Mouse (Mus musculus) urinary bladder, postnatal 14 days (tissue): Measurements from ENCODE around the gene Cd80.
"Not testable (repeated sequence)": the region's sequence is repeated elsewhere in the genome, so short reads cannot be mapped to it uniquely, and the experiment has no call there.

ENCODE experiments used
- DNase-seq: peaks from one replicate; pipeline ENCODE4 v3.0.0; 2021; ENCODE audit warnings: low spot score

Cd80 gene

GRCm38 (mm10) chr16:38455511-38456418, at the start of gene Cd80:
TSS of gene Cd80 (plus strand) at chr16:38455561.
- DNase-seq: no peak

GRCm38 (mm10) chr16:38406293-38406692, 49.1 kb upstream of the Cd80 start:
- DNase-seq: no peak

- DNase-seq: no peak
These were observed 48.7 kb upstream of the Cd80 start for GRCm38 (mm10) chr16:38406708-38407107.

- no peak for DNase-seq
These were observed 47.8 kb upstream of the Cd80 start for GRCm38 (mm10) chr16:38407584-38407983.

DNA sequence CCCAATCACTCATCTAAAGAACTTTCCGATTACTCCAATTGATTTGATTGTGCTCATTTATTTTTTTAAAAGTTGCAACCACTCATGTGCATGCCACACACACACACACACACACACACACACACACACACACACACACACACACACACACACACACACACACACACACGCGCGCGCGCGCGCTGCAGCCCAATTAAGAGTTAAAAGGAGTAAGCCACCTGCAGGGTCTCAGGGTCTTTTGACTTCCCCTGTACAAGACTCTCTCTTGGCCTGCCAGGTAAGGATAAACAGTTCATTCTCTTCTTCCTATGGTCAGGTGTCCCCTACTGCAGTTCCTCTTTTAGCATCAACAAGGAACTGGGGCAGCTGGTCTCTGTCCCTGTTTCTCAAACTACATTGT, 46.9 kb upstream of the Cd80 start:
- DNase-seq: no peak

- DNase-seq: no peak
These were observed 40.4 kb upstream of the Cd80 start for GRCm38 (mm10) chr16:38414953-38415352.

GRCm38 (mm10) chr16:38425374-38425773, 30.0 kb upstream of the Cd80 start:
- no peak for DNase-seq

DNA sequence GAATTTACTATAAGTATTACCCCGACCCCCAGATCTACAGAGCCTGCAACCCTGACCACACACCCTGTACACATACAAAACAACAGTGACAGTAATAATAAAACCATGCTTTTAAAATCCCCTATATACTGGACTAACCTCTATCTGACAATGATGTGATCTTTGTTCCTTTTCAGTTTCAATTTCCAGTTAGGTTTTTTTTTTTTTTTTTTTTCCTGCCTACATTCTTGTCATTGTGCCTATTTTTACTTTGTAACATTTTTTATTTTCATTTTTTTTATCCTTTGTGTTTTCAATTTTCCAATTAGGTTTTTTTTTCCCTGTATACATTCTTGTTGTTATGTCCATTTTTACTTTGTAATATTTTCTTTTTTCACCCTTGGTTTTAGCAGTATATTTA, 29.6 kb upstream of the Cd80 start:
- no peak for DNase-seq

- DNase-seq: no peak
These were observed 23.7 kb upstream of the Cd80 start for GRCm38 (mm10) chr16:38431446-38432185.

- DNase-seq: no peak
These were observed 22.6 kb upstream of the Cd80 start, which contains the start of gene Pla1a for GRCm38 (mm10) chr16:38432498-38433425. TSS of gene Pla1a (minus strand) at chr16:38433145.

GRCm38 (mm10) chr16:38433514-38433913, 21.8 kb upstream of the Cd80 start:
- no peak for DNase-seq

- DNase-seq: no peak
These were observed 21.0 kb upstream of the Cd80 start for GRCm38 (mm10) chr16:38434295-38434795.

- no peak for DNase-seq
These were observed 16.2 kb upstream of the Cd80 start for GRCm38 (mm10) chr16:38439190-38439589.

GRCm38 (mm10) chr16:38440403-38440802, 15.0 kb upstream of the Cd80 start:
- no peak for DNase-seq

DNA sequence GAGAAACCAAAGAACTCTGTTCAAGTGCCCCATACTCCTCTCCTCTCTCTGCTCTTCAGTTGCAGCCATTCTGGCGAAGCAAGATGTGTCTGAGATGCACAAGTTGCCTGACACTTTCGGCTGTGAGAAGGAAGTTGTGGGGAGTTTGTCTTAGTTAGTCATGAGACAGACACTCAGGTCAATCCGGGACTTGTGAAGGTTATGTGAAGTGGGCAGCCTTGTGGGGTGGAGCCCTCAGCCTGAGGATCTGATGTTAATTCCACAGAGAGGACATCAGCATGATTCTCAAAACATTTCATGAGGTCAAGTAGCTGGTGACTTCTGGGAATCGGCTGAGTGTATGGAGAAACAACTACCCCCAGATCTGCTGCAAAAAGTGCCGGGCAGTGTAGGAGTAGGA, 13.8 kb upstream of the Cd80 start:
- DNase-seq: no peak

GRCm38 (mm10) chr16:38442216-38442615, 13.1 kb upstream of the Cd80 start:
- no peak for DNase-seq

DNA sequence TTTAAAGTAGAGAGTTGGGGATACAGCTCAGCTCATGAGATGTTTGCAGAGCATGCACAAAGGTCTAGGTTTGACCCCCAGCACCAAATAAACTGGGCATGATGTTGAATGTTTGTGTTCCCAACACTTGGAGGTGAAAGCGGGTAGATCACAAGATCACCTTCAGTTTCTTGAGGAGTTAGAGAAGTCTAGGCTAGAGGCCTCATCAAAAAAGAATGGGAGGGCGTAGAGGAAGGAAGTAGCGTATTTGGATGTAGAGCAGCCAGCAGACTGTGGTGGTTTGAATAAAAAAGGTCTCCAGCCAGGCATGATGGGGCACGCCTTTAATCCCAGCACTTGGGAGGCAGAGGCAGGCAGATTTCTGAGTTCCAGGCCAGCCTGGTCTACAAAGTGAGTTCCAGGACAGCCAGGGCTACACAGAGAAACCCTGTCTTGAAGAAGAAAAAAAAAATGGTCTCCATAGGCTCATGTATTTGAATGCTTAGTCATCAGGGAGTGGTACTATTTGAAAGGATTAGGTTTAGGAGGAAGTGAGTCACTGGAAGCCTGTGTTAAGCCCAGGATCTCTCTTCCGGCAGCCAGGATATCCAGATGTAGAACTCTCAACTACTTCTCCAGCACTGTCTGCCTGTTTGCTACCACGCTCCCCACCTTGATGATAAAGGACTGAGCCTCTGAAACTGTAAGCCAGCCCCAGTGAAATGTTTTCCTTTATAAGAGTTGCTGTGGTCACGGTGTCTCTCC, 11.5 kb upstream of the Cd80 start:
- DNase-seq: no peak

DNA sequence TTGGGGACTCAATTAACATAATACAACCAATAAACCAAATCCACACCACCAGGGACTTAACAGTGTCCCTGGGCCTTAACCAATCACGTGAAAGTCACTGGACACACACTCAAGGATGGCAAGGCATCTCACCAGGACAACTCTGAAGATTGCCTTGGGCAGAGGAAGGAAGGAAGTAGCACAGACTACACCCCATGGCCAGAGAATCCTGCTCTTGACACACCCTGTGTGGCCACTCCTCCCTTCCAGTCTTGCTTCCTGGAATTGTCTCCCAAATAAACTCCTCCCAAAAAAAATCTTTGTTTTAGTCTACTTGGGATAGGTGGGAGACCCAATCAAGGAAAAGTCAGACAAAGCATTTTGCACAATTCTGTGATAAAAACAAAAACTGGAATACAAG, 10.3 kb upstream of the Cd80 start:
- DNase-seq: no peak

DNA sequence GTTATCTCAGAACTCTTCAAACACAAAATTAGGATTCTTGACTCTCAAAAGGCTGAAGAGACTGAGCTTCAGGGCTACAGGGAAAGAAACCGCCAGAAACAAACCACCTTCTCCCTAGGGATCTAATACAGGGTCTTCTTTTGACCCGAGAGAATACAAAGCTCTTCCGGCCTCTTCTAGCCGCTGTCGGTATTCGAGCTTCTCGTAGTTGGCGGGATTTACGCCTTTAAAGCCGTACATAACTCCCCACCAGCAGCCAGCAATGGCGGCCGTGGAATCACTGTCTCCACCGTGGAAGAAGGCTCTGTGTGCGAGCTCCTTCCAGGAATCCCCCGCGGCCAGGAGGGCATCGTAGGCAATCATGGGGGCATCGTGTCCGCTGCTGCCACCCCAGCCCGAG, 9.8 kb upstream of the Cd80 start:
- no peak for DNase-seq

GRCm38 (mm10) chr16:38446141-38446540, 9.2 kb upstream of the Cd80 start:
- DNase-seq: not testable (repeated sequence)

GRCm38 (mm10) chr16:38447366-38447765, 8.0 kb upstream of the Cd80 start:
- DNase-seq: no peak
